Mouse (Mus musculus) natural killer cell, adult 2 months (primary cell): ENCODE measurements around the gene Itga8.

ENCODE experiments used
- DNase-seq, 2 experiments: peaks; one replicate each; pipeline ENCODE4 v3.0.0; 2022; ENCODE audit warnings: low spot score in 2 of 2

Itga8 gene

GRCm38 (mm10) chr2:12197711-12198110 lies 104.0 kb downstream of the Itga8 start:
- no peak for DNase-seq

GRCm38 (mm10) chr2:12189026-12189425 lies 112.7 kb downstream of the Itga8 start:
- no peak for DNase-seq

GRCm38 (mm10) chr2:12187646-12188045 lies 114.1 kb downstream of the Itga8 start:
- DNase-seq: no peak

- DNase-seq: no peak
Measured at GRCm38 (mm10) chr2:12182402-12182948, 119.2 kb downstream of the Itga8 start.

DNA sequence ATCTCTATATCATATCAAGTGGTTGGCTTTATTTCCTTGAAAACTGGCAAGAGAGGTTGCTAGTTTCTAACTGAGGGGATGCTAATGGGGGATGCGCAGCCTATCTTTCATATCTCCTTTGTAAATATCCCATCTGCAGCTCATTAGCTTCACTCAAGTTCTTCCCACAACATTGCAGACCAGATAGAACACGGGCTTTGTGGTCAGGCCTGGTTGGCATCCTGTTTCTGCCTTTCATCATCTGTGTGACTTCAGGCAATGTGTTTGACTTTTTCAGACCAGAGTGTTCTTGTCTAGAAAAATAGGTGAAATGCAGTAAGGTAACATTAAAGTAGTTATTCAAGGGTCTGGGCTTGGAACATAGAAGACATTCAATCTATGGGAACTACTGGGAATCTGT lies 121.1 kb downstream of the Itga8 start:
- no peak for DNase-seq

DNA sequence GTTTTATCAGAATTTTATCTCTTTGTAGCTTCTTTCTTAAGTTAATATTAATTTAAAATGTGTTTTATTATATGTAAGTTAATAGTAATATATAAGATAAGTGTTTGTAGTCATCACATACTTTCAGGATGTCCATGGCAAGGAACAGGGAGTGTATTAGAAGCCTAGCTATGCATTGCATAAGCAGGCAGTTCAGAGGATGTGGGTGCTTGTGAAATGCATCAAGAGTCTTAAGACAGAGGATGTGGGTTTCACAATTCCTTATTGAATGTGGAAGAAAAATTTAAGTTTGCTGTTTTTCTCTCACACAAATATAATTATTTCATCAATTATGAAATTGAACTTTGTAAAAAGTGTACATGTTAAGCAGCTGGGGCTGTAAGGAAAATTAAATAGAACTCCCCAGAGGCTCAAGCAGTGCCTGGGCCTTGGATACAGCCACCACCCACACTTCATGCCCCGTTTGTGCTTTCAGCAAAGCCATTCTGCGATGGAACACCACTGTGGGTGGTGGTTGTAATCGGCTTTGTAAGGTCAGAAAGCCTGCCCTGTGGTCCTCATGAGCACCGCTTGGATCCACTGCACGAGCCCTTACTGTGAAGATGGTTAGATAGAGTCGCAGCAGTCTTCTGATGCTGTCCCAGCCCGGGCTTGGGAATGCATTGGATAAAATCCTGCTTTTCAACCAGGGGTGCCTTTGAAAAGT lies 126.8 kb downstream of the Itga8 start:
- no peak for DNase-seq

DNA sequence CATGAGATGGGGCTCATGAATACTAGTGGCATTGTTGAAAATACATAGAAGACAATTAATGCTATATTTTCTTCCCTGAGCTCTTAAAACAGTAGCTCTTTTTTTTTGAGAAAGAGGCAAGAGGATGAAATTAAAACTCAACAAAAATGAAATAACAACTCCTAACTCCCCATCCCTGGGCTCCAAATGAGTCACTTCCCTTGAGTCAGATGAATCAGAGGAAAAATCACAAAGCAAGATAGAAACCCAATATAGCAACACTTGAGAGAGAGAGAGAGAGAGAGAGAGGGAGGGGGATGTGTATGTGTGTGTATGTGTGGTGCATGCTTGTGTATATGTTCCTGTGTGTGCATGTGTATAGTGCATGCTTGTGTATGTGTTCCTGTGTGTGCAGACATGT lies 131.5 kb downstream of the Itga8 start:
- no peak for DNase-seq

GRCm38 (mm10) chr2:12160486-12160885 lies 141.2 kb downstream of the Itga8 start:
- DNase-seq: no peak

DNA sequence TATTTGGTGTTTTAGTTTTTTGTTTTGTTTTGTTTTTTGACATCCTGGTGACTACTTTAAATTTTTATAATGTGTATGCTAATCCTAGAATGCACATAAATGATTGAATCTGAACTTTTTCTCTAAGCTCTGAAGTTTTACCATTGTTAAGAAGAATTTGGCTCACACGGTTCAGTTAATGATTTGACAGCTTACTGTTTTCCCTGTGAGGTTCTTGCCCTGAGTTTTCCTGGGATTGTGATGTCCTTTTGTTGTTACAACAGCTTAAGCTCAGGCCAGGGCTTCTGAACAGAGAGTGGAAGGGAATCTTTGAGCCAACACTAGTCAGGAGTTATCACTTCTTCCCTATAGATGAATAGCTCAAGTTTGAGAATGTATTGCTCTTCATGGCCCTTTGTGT lies 144.7 kb downstream of the Itga8 start:
- no peak for DNase-seq

DNA sequence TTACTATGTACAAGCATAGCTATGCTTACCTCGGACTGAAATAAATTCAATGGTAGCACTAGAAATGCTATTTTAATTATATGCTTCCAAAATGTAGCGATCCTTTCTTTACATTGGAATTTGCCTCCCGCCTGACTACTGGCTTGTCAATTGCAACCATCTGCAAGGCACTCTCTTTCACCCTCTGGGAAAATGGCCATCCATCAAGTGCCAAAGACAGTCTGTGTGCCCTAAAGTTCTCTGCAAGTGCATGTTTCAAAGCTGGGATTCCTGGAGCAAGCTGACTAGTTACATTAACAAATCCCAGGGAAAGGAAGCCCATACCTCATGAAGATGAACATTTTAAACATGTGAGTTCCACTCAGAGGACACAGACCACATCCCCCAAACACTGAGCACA lies 145.3 kb downstream of the Itga8 start:
- no peak for DNase-seq

GRCm38 (mm10) chr2:12154676-12155075 lies 147.0 kb downstream of the Itga8 start:
- no peak for DNase-seq

DNA sequence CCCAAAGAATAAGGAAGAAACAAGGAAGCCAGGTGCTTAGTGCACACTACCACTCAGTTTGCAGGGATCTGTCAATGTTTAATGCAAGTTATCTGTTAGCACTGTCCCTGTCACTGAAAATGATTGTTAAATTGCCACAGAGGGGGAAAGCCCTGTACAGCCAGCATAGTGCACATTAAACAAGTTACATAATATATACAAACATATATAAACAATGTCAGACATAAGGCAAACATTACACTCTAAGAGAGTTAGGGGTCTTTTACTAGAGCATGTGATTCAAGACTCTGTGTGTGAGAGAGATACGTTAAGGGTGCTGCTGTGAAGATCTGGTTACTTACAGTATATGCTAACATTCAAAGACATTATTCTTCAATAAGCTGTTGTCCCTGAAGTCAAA lies 148.2 kb downstream of the Itga8 start:
- no peak for DNase-seq

- no peak for DNase-seq
Measured at GRCm38 (mm10) chr2:12147902-12148301, 153.8 kb downstream of the Itga8 start.

GRCm38 (mm10) chr2:12146612-12147011 lies 155.1 kb downstream of the Itga8 start:
- no peak for DNase-seq

DNA sequence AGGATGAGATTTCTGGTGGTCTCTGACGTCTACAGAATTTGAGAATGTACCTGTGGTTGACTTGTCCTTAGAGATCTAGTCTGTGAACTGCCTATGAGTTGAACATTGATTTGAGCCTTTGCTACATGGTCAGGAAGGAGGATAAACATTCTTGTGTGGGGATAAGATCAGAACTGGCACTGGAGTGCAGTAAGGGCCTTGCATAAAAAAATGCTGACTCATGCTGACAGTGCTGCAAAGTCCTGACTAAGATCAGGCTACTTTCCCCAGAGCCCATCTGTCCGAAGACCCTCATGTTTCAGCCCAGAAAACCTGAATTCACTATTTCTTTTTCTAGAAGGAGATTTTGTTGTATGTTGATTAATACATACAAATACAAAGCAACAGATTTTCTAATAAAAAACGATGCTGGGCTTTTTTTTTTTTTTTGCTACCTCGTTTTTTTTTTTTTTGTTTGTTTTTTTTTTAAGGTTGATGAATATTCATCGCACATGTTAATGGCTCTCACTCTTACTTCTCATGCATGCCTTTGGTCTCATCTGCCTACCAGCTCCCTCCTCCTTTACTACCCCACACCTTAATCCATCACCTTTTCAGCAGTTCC lies 162.9 kb downstream of the Itga8 start:
- no peak for DNase-seq

DNA sequence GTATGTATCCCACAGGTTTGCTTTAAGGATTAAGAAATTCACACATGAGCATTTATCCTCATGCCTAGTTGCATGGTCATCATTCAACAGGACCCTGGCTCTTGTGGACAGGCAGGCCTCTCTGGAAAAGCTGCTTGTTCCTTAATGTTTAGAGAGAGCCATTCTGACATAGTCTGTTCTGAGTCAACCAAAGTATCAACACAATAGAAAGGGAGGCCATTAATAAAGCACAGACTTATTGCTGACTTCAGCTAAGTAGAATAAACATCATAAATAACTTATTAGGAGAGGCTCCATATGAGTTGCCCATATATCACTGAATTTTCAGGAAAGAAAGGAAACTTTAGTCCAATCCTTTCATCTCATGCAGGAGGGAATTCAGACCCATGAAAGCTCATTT lies 175.1 kb downstream of the Itga8 start:
- DNase-seq: no peak

DNA sequence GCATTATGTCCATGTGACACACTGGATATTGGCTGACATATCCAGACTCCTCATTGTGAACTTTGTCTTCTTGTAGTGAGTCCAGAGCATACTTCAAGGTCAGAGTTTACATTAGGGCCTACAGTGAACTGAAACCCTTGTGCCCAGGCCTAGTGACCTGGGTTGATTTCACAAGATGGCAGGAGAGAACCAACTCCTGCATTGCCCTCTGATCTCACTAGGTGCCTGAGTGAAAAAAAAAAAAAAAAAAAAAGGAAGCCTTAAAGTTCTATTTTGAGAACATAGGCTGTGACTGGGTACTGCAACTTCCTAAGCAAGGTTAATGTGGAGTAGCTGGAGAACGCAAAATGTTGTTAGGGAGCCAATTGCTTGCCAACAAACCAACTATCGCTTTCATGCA lies 186.2 kb downstream of the Itga8 start:
- DNase-seq: no peak

GRCm38 (mm10) chr2:12109306-12109705 lies 192.4 kb downstream of the Itga8 start:
- DNase-seq: no peak

DNA sequence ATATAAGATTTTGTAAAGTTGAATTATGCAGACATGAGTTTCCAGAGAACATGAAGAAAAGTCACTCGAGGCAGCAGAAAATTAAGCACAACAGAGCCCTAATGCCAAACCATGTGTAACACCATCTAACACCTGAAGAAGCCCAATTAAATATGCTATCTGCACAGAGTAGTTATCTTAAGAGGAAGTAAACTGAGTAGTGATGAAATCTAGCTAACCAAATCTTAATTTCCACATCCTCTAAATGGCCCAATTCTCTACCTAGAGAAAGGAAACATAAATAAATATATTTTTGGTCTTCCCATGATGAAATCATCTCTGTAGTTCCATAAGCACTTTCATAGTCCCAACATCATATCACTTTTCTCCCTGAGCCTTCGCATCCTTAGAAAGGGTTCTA lies 193.4 kb downstream of the Itga8 start:
- no peak for DNase-seq

DNA sequence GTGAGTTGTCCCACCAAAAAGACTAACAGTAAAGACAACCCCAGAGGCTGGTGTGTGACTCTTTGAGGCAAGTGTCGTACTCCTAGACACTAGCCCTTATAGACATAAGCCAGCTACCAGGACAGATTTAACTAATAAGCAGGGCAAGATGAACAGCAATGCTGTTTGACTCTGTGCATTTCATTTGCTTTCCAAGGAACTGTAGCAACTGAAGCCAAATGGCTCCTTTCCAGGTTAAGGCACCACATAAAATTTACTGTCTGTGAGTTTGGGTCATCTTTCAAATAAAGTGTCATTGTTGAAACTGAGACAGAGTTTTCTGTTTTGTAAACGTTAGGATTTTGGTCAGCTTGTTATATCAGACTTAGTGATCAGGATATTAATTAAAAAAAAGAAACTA lies 194.5 kb downstream of the Itga8 start:
- DNase-seq: no peak

DNA sequence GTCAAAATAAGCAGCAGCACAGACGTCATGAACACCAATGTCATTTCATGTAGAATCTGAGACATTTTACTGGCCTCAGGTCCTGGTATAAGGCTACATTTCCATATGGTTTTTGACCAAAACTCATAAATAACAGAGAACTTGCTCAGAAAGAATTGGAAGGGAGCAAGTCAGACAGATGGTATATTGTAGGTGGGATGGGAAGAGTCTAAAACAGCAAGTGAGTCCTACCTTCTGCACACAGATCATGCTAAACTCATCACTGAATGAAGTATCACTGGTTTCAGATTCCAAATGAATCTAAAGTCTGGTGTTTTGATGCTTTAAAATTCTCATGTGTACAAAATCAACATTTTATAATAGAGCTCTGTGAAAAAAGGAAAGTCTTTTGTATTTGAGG lies 198.5 kb downstream of the Itga8 start:
- no peak for DNase-seq

GRCm38 (mm10) chr2:12092203-12092984 lies 209.3 kb downstream of the Itga8 start:
- no peak for DNase-seq

DNA sequence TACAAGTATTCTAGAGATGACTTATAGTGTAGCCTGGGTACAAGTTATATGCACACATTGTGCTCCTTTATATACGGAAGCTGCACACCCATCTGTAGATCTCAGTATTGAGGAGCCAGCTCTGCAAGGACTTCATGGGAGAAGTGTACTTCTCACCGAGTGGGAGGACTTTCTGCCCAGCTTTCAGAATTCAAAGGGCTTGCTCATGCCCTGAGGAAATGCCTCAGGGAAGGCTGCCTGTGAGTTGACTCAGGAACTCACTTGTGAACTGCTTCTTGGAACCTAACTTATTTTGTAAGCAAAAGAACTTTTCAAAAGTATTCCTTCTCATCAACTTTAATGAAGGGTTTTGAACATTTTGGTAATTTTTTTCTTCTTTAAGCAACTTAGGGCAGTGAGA lies 210.7 kb downstream of the Itga8 start:
- DNase-seq: no peak
